Mouse (Mus musculus) 3134 (cell line): Measurements from ENCODE around the gene Slc5a8.

ENCODE experiments used
- DNase-seq: peaks from one replicate; pipeline ENCODE4 v3.0.0-alpha.2; 2011; ENCODE audit warnings: low spot score; ENCODE audit not compliant: insufficient read length; ENCODE audit errors: extremely low read depth

Slc5a8 gene

DNA sequence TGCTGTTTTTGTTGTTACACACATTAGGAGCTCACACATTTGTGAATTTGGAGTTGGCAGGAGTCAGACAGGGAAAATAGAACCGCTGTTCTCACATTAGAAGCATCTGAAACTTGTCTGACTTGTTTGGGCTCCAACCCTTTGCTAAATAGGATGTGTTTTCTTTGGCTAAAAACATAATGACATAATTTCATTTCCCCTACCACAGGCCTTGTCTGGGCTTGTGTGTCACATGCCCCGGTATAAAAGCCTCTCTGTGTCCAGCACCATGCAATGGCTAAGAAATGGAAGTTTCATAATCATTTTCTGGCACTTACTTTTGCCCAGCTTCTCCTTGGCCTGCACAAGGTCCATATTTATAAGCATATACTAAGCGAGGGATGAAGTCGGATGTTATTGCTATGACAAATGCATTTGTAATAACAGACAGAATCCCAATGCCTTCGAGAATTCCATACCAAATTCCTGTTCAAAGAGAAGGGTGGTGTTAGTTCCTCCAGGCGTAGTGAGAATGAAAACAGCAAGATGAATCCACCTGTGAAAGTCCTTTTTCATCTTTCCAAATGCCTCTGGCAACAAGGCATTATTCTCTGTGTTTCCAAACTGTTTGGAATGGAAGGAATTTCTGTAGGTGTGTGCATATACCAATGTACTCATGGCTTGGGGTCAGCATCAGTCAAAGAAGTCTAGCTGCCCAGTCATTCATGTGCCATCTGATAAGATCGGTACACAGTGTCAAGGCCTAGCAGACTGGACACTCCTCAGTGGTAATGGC is 85.3 kb downstream of the Slc5a8 start:
- DNase-seq, result peak; percentile 7

DNA sequence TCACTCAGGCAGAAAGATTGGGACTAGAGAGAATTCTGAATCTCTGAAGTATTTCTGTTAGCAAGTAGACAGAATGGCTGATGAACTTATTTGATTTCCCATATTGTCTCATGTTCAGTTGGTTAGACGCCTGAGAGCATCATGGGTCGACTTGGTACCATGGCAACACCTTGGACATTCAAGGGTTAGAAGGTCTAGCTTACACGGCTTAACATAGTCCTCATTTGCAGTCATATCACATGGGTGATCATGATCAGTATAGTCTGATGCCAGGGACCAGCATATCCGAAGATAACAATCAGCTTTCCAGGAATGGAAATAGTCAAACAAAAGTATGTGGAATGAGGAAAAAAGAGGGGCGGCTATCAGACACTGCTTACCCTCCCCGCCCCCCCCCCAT is 93.1 kb downstream of the Slc5a8 start:
- no peak for DNase-seq
